Mouse (Mus musculus) cerebellum, postnatal 10 days (tissue): ENCODE results near the gene Gm20388.

Experiments used
- DNase-seq, 2 experiments: peaks; one replicate each; pipeline ENCODE4 v3.0.0; 2021; ENCODE audit warnings: mixed read lengths in 2 of 2

Gm20388 gene

DNA sequence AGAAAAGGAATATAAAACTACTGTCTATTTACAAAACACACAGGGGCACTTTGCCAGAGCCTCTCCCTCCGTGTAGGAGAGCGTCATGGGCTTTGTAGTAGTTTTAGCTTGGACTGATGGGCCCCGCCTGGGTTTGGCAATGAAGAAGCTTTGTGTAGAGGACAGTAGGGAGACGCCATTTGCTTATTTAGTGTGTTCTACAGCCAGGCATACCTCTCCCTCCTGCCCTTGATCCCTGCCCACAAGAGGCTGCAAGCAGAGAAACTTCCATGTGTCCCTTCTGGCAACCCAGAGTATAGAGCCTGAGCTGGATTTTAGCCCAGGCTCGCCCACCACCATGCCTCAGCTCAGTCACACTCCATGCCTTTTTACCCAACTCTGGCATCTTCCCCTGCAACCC, 4271.1 kb downstream of the Gm20388 start:
- DNase-seq, result peak; percentile 31 to 39

- peak; percentile 42 to 51 for DNase-seq
Measured at GRCm38 (mm10) chr8:124182224-124182623, 4271.6 kb downstream of the Gm20388 start.

DNA sequence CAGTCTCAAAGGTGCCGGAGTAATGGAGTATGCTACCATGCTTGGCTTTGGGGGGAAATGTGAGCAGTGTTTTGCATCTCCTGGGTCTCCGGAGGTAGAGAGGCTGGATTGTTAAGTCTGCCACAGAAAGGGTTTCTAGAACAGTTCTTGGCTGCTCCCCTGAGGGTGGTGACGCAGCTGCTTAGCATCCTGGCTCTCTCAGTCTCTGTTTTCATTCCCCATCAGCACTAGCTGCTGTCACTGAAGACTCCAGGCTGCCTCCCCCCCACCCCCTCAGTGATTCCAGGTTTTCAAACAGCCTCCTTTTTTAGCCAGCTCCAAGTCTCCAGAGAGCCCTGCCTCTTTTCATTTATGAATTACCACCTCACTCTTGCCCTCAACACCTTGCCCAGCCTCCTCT, 4273.4 kb downstream of the Gm20388 start:
- DNase-seq, result no peak

GRCm38 (mm10) chr8:124184507-124184906, 4273.9 kb downstream of the Gm20388 start:
- no peak for DNase-seq

DNA sequence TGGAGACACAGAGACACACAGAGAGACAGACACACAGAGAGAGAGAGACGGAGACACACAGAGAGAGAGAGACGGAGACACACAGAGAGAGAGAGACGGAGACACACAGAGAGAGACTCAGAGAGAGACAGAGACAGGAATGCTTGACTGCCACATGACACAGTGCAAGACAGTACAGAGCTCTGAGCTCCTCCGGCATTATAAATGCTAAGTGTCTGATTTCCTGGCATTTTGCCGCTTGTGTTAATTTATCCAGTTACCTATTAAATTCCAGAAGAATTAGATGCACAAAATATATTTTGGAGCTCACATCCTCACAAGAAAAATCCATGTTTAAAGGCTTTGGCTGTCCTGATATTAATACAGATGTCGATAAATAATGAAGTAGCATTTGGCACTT, 4274.4 kb downstream of the Gm20388 start:
- DNase-seq, result no peak

- peak; percentile 50 to 55 for DNase-seq
Measured at GRCm38 (mm10) chr8:124190388-124190787, 4279.7 kb downstream of the Gm20388 start.

DNA sequence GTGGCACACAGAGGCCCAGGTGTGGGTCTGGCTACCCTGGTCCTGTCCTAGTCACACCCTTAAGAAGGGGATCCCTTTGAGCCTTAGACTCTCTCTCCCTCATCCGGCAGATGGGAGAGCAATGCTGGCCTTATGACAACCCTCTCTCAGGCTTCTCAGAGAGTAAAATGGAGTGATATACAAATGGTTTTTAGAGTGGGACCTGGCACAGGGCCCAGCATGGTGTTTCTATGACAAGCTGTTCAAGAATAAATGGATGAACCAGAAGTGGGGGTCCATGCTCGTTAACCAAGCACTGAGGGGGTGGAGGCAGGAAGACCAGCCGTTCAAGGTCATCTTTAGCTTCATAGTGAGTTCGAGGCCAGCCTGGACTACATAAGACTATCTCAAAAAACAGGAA, 4281.6 kb downstream of the Gm20388 start:
- no peak for DNase-seq

GRCm38 (mm10) chr8:124192976-124193375, 4282.3 kb downstream of the Gm20388 start:
- no peak for DNase-seq

DNA sequence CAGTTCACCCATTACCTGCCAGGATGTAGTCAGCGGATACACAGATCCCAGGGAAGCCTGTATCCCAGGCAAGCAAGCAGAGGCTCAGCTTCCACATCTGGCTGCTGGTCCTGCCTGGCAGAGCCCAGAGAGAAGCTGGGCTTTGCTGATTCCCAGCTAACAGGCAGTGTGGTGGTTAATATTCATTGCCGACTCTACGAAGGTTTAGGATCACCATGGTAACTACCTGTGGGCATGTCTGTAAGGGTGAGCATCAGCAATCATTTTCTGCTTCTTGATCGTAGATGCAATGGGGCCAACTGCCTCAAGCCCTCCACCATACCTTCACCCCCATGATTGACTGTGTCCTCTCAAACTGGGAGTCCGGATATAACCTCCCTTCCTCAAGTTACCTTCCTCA, 4283.4 kb downstream of the Gm20388 start:
- DNase-seq, result no peak

GRCm38 (mm10) chr8:124196195-124196594, 4285.6 kb downstream of the Gm20388 start:
- no peak for DNase-seq

DNA sequence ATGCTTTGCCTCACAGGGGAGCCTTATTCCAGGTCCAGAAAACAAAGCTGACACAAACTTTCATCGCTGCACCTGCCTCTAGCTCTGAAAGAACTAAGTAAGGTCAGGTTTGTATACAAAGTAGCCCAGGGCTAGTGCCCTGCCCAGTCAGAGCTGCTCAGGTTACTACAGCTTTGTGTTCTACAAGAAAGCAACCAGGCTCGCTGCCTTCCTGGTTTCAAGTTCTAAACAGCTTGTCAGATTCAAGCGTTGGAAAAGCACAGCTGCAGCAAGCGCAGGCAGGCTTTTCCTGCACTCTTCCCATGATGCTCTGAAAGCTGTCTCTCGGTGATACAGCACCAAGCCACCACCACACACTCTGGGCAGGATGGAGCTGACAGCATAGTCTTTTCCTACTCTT, 4286.2 kb downstream of the Gm20388 start:
- no peak for DNase-seq

GRCm38 (mm10) chr8:124198230-124198629, 4287.6 kb downstream of the Gm20388 start:
- DNase-seq, result no peak

DNA sequence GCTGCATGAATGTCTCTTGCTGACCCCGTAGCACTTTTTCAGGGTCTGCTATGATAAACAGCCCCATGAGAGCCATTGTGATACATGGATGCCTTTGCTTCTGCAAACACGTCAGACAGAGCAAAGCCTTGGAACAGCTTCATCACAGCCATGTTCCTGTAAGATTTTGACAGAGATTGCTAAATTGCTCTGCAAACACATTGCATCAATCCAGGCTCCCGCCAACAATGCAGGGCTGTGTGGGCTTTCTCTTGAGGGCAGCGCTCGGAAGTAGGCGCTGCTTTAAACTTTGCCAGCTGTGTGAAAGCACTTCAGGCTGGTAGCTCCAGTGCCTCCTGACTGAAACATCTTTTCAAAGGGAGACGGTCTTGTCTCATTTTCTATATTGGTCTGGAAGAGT, 4289.8 kb downstream of the Gm20388 start:
- DNase-seq, result no peak

- no peak for DNase-seq
Measured at GRCm38 (mm10) chr8:124201706-124202105, 4291.1 kb downstream of the Gm20388 start.

DNA sequence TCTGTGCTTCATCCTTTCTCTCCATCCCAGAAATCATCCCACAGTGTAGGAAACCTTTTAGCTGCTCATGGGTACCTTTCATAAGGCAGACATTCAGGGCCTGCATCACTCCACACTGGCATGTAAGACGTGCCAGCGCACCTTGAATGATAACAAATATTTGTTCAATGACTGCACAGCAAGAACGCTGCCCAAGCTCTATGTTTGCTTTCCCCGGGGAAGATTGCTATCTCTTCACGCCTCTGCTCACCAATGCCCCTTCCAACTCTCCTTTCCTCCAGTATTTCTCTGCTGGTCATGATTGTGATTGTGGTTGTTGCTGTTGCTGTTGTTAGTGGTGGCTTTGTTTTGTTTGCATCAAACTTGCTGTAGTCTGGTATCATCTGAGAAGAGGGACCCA, 4292.3 kb downstream of the Gm20388 start:
- DNase-seq, result no peak

- DNase-seq, result peak; percentile 73 to 85
Measured at GRCm38 (mm10) chr8:124204001-124204601, 4293.5 kb downstream of the Gm20388 start.

DNA sequence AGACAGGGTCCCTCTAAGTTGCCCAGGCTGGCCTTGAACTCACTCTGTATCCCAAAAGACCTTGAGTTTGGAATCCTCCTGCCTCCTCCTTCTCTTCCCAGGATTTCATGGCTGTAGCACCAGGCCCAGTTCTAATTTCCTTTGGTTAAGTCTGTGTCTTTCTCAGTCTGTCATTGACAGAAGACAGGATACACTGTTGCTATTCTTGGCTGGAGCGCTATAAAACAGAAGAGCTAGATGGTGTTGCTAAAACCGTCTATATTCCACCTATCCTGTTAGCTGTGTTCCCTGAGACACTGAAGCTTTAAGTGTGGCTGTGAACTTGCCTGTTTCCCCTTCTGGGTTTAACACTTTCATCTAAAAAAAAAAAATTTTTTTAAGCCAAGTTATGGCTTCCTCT, 4301.5 kb downstream of the Gm20388 start:
- no peak for DNase-seq

DNA sequence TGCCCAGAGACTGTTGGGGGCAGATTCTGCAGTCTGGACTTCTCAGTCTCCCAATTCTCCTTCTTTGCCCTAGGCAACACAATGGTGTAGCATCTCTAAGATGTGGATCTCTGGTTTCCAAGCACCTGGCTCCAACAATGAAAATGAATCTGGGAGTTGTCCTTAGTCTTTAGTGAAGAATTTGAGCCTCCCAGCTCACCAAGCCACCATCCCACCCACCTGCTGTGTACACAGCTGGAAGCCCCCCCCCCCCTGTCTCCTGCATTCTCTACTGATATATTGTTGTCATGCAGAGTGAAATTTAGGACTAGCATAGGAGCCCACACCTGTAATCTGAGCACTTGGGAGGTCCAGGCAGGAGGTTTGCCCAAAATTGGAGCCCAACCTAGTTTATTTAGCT, 4306.3 kb downstream of the Gm20388 start:
- DNase-seq, result no peak

DNA sequence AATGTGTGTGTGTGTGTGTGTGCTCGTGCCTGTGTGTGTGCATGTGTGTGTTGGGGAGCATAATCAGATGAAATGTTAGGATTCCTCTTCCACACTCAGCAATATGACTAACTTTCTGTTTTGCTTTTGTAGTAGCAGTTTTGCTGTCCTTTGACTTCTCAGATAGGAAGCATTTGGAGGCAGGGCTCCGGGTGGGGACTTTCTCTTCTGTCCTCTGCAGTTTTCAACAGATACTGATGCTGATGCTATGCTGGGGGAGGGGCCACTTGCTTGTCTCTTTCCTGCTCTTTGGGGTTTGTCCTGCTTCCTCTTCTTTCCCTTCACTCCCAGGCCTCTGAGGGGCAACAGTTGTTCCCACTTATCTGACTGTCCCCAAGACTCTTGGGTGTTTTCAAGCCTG, 4319.2 kb downstream of the Gm20388 start:
- DNase-seq, result no peak

DNA sequence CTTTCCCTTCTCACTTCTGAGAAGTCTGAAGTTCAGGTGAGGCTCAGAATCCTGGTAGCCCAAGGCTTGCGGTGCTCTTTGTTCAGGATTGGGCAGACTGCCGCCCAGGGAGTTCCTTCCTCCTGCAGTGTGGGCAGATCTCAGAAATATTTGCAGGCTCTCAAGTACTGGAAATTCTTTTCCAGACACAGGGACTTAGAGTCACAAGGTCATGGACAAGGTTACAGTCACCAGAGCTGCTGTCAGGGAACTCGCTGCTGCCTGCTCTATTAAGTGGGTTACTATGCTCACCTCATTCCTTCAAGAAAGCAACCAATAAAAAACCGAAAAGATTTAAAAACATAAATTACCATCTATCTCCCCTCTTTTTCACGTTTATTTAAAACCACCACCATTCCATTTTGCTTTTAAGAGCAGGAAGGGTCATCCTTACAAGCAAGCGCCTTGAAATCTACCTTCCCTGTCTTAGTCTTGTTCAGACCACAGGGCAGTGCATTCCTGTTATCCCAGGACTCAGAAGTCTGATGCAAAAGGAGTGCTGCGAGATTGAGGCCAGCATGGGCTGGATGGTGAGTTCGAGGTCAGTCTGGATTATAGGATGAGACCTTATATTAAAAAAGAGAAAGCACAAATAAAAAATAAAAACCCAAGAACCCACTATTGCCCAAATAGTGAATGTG, 4320.0 kb downstream of the Gm20388 start:
- no peak for DNase-seq

DNA sequence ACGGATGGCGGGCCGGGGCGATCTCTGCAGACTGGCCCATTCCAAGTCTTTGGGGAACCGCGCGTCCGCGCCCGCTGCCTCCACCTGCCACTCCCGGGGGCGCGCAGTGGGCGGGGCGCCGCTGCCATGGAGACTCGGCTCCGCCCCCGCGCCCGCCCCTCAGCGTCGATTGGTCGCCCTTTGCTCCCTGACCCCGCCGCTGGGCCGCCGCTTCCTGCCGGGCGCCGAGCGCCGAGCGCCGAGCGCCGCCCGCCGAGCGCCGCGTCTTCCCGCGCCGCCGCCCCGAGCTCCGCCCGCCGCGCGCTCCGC, 4320.5 kb downstream of the Gm20388 start, which contains the start of gene Galnt2:
Galnt2 (plus strand) TSS at position 216 of the 309 bp plus-strand sequence.
- DNase-seq, result peak; percentile 98

DNA sequence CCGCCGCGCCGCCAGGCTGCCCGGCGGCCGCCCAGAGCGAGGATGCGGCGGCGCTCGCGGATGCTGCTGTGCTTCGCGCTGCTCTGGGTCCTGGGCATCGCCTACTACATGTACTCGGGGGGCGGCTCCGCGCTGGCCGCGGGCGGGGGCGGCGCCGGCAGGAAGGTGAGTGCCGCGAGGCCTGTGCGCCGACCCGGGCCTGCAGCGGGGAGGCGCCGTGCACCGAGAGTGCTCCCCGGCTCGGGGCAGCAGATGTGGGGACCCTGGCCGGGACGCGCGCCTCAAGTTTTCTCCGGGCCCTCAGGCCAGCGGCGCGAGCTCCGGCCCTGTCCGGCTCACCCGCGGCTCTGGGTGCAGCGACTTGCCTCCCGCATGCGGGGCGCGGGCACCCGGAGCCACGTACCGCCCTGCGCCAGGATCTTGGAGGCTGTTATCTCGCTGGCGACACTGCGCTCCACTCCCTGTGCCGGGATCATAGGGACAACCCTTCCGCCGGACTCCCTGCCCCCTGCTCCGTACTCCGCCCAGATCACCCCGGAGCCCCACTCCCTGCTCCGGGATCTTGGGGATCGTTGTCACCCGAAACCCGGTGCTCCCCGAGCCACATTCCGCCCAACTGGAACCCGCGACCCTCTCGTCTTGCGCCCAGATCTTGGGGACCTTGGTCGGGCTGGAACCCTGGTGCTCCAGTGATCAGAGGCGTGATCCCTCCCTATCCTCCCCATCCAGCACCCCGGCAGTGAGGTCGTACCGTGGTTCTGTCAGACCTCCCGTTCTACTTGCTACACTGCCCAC, 4321.0 kb downstream of the Gm20388 start:
- DNase-seq, result peak; percentile 72 to 77

- no peak for DNase-seq
Measured at GRCm38 (mm10) chr8:124232280-124232600, 4321.6 kb downstream of the Gm20388 start.

- no peak for DNase-seq
Measured at GRCm38 (mm10) chr8:124234496-124234895, 4323.9 kb downstream of the Gm20388 start.
